Comparison of ENCODE assay signal across 14 mouse cellular contexts in the genomic region with DNA sequence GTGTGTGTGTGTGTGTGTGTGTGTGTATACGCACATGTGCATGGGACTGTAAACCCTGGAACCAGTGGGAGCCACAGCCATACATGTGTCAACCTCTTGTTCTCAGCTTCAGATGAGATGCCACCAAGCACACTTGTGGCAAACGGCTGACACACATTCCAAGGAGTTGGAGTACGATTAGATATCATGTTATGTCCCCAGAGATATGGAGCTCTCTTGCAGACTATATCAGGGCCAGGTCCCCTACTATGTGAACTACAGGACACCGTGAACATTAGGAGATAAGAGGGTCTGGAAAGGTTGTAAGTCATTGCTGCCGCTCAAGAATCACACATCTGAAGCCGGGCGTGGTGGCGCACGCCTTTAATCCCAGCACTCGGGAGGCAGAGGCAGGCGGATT.
"Had no signal": no experiment of that assay in that cellular context is flagged by ENCODE, and none has a peak within 500 bp of the region (broad histone marks: within the 10 kb centered on the region; RNA-seq: fewer than 3 reads in every experiment).

No protein-coding gene starts in this region.

- H3K36me3 ChIP-seq: kidney, embryonic 15.5 days; limb, embryonic 13.5 days; neural tube, embryonic 13.5 days had no signal

- H3K4me2 ChIP-seq: kidney, embryonic 15.5 days; limb, embryonic 13.5 days; midbrain, embryonic 11.5 days; neural tube, embryonic 13.5 days had no signal

- H3K4me3 ChIP-seq: kidney, embryonic 15.5 days; limb, embryonic 13.5 days; neural tube, embryonic 13.5 days had no signal

- H3K9ac ChIP-seq: kidney, embryonic 15.5 days; limb, embryonic 13.5 days; neural tube, embryonic 13.5 days had no signal

- DNase-seq: kidney, adult 2 months; kidney, postnatal 25 days; layer of hippocampus, adult 9-11 months; left cerebral cortex, postnatal 4 days; lung, adult 18-20 months; retina, postnatal 1 day; thymus, adult 18-20 months; thymus, postnatal 14 days had no signal

- H3K27ac ChIP-seq: kidney, embryonic 15.5 days; limb, embryonic 13.5 days; neural tube, embryonic 13.5 days had no signal

- ATAC-seq: intestine, embryonic 16.5 days; midbrain, embryonic 16.5 days had no signal

- H3K9me3 ChIP-seq: kidney, embryonic 15.5 days; limb, embryonic 13.5 days; neural tube, embryonic 13.5 days had no signal
